Mouse (Mus musculus) hindbrain, embryonic 11.5 days (tissue): ENCODE measurements around the gene Dusp12. TPM values are rescaled to one million over a fixed set of nuclear protein-coding genes. Genes with fewer than 3 reads are reported as not detected.

Experiments used
- ATAC-seq: fragments of 200-750 bp; cut with Nextera tagmentation; 2 replicates; pipeline ENCODE4 v1.8.0; 2017; ENCODE audit warnings: mild to moderate bottlenecking, moderate TSS enrichment, moderate library complexity; ENCODE audit not compliant: low FRiP score
- DNase-seq: peaks from one replicate; pipeline ENCODE4 v3.0.0-alpha.2; 2015; ENCODE audit warnings: low spot score
- H3K27ac ChIP-seq: fragments of 300-500 bp; sonication (generic); 2 replicates; pipeline ENCODE4 v1.5.1; 2014; ENCODE audit warnings: mild to moderate bottlenecking, low read depth, low read length
- H3K27me3 ChIP-seq: fragments of 300-500 bp; sonication (generic); 2 replicates; pipeline ENCODE4 v1.6.1; 2014; ENCODE audit warnings: mild to moderate bottlenecking, low read length, moderate library complexity, mixed read lengths; ENCODE audit not compliant: control insufficient read depth, insufficient read depth
- H3K36me3 ChIP-seq: fragments of 300-500 bp; sonication (generic); 2 replicates; pipeline ENCODE4 v1.6.1; 2014; ENCODE audit warnings: mild to moderate bottlenecking, low read length, moderate library complexity, mixed read lengths; ENCODE audit not compliant: control insufficient read depth, insufficient read depth
- H3K4me1 ChIP-seq: fragments of 300-500 bp; sonication (generic); replicated peaks from 2 replicates; pipeline ENCODE4 v1.6.1; 2014; ENCODE audit warnings: low read length, mixed read lengths; ENCODE audit not compliant: control insufficient read depth, insufficient read depth
- H3K4me2 ChIP-seq: fragments of 300-500 bp; sonication (generic); replicated peaks from 2 replicates; pipeline ENCODE4 v1.6.1; 2014; ENCODE audit warnings: mild to moderate bottlenecking, low read depth, low read length
- H3K4me3 ChIP-seq: fragments of 300-500 bp; sonication (generic); 2 replicates; pipeline ENCODE4 v1.5.1; 2014; ENCODE audit warnings: low read depth, low read length
- H3K9ac ChIP-seq: fragments of 300-500 bp; sonication (generic); 2 replicates; pipeline ENCODE4 v1.6.1; 2014; ENCODE audit warnings: low read depth, low read length
- H3K9me3 ChIP-seq: fragments of 300-500 bp; sonication (generic); 2 replicates; pipeline ENCODE4 v1.6.1; 2016; ENCODE audit warnings: low read length; ENCODE audit not compliant: control insufficient read depth
- WGBS: fragments of 180-500 bp; shearing (Covaris S2); extraction: QIAGEN DNeasy Blood & Tissue Kit; methylation state at CpG from one replicate; pipeline ENCODE4 v1.1.7; 2014; 5-methylcytosine and 5-hydroxymethylcytosine counted together
- polyA plus RNA-seq: library from polyadenylated mRNA; unstranded; fragments of >200 nt; fragmentation: Nextera tagmentation; extraction: Ambion mirVana; gene quantifications from 2 replicates; pipeline ENCODE4 v1.2.1, GENCODE M21; 2014

Dusp12 gene
- polyA plus RNA-seq, 1 experiment from 2014 or later: 33.2 TPM

DNA sequence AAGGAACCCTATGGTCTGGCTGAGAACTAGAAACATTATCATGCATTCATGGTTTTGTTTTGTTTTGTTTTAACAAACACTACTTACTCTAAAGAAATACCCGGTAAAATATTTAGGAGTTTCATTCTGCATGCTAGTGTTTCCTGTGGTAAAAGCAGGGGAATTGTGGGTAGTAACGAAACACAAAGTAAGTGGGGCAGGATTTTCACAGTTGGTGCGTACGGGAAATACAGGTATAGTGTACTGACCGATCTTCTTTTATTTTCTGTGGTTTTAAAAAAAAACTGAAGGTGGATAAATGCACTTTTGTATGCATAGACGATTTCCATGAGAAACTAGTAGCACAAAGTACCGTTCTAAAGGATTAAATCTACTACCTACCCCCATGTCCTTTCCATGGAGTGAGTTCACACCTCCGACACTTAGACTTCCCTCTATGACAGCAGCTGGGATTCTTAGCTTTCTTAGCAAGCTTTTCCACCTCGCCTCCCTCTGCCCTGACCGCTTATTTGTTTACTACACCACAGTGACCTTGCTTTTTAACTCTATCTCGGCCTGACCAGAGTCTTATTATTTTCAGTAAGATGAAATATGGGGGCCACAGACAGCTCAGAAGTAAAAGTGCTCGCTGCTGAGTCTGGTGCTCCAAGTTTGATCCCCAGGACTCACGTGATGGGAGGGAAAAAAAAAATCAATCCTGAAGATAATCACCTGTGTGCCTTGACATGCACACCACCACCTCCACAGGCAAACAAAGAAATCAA is 23.5 kb downstream of the Dusp12 start:
- WGBS: 86% methylated on average over 13 of the region's 13 CpGs
- no peak for ATAC-seq

GRCm38 (mm10) chr1:170858872-170859271 is 26.5 kb downstream of the Dusp12 start:
- Histone ChIP-seq H3K36me3 (no peaks in the 10 kb centered on the region), H3K27ac (no peak overlapping the region), H3K4me2 (no peak overlapping the region), H3K9me3 (no peaks in the 10 kb centered on the region), H3K27me3 (no peaks in the 10 kb centered on the region), H3K9ac (no peak overlapping the region), H3K4me1 (no peaks in the 10 kb centered on the region), H3K4me3 (no peak overlapping the region)
- 80% methylated on average over 1 of the region's 2 CpGs for whole genome bisulfite sequencing
- no peak for DNase-seq
- no peak for ATAC-seq

More for the DNA sequence above, 23.5 kb downstream of the Dusp12 start:
- DNase-seq: no peak
- H3K9me3 ChIP-seq: no peaks in the 10 kb centered on the region
- H3K4me1 ChIP-seq: no peaks in the 10 kb centered on the region
- no peak overlapping the region for H3K9ac ChIP-seq
- H3K4me2 ChIP-seq: no peak overlapping the region
- no peaks in the 10 kb centered on the region for H3K36me3 ChIP-seq
- no peak overlapping the region for H3K27ac ChIP-seq
- H3K27me3 ChIP-seq: no peaks in the 10 kb centered on the region
- H3K4me3 ChIP-seq: no peak overlapping the region

- no peak overlapping the region for H3K27ac ChIP-seq
- no peaks in the 10 kb centered on the region for H3K36me3 ChIP-seq
- H3K4me3 ChIP-seq: no peak overlapping the region
- no peak overlapping the region for H3K4me2 ChIP-seq
- H3K27me3 ChIP-seq: no peaks in the 10 kb centered on the region
- no peaks in the 10 kb centered on the region for H3K9me3 ChIP-seq
- DNase-seq (no peak), ATAC-seq (no peak)
- H3K4me1 ChIP-seq: no peaks in the 10 kb centered on the region
- WGBS: 83% methylated on average over 2 of the region's 2 CpGs
- H3K9ac ChIP-seq: no peak overlapping the region
Measured at GRCm38 (mm10) chr1:170857369-170857768, 28.0 kb downstream of the Dusp12 start.

GRCm38 (mm10) chr1:170855056-170855760 is 30.1 kb downstream of the Dusp12 start:
- DNase-seq (no peak), ATAC-seq (no peak)
- H3K27me3 ChIP-seq: no peaks in the 10 kb centered on the region
- H3K9me3 ChIP-seq: no peaks in the 10 kb centered on the region
- H3K9ac ChIP-seq: no peak overlapping the region
- 91% methylated on average over 13 of the region's 13 CpGs for WGBS
- H3K4me3 ChIP-seq: no peak overlapping the region
- H3K27ac ChIP-seq: no peak overlapping the region
- no peaks in the 10 kb centered on the region for H3K36me3 ChIP-seq
- H3K4me1 ChIP-seq: no peaks in the 10 kb centered on the region
- H3K4me2 ChIP-seq: no peak overlapping the region

- H3K4me2 ChIP-seq: no peak overlapping the region
- WGBS: 93% methylated on average over 3 of the region's 3 CpGs
Measured at GRCm38 (mm10) chr1:170853604-170854003, 31.7 kb downstream of the Dusp12 start.

DNA sequence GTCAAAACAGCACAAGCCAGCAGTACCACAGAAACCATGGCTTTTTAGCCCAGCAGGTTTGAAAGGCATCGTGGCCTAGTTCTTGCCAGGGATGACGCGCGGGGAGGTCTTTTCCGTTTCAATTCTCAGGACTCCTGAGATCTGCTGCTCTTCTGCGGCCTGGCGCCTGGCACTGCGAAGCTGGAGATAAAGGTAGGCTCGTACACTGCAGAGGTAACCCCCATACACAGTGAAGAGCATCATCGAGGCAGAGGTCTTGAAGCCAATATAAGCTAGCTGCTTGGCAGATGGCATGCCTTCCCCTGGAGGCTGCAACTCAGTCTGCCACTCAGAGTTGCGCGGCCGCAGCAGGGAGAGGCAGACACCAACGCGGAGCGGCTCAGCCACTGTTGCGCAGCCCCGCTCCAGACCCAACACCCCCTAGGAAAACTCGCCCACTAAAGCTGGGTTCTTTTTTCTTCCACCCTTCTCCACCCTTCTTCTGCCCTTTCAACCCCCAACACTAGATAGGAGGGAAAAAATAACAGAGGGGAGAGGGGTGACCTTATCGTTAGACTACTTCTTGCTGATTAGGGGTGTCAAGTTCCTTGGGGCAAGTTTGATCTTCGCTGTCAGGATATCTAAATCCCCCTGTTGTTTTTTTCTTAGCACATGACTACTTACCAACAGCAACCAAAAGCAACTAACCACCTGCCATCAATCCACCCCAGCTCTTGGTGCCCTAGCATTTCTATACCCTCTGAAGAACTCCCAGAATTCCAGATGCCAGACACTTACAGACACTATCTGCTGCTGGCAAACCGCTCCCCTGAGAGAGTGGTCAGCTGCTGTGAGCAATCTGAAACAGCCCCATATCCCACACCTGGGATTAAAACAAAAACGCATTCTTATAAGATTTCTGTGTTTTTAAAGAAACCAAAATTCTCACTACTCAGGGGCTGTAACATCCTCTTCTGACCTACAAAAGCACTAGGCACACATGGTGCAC is 34.4 kb downstream of the Dusp12 start:
- Histone ChIP-seq H3K4me1 (no peaks in the 10 kb centered on the region), H3K4me3 (no peak overlapping the region), H3K36me3 (no peaks in the 10 kb centered on the region), H3K27me3 (no peaks in the 10 kb centered on the region), H3K9ac (no peak overlapping the region), H3K4me2 (no peak overlapping the region), H3K9me3 (no peaks in the 10 kb centered on the region), H3K27ac (no peak overlapping the region)
- ATAC-seq (no peak), DNase-seq (no peak)
- 91% methylated on average over 23 of the region's 23 CpGs for WGBS

More at GRCm38 (mm10) chr1:170853604-170854003, 31.7 kb downstream of the Dusp12 start:
- H3K4me1 ChIP-seq: no peaks in the 10 kb centered on the region
- H3K9ac ChIP-seq: no peak overlapping the region
- H3K4me3 ChIP-seq: no peak overlapping the region
- no peaks in the 10 kb centered on the region for H3K36me3 ChIP-seq
- ATAC-seq (no peak), DNase-seq (no peak)
- no peaks in the 10 kb centered on the region for H3K9me3 ChIP-seq
- H3K27me3 ChIP-seq: no peaks in the 10 kb centered on the region
- no peak overlapping the region for H3K27ac ChIP-seq

GRCm38 (mm10) chr1:170850007-170850406 is 35.3 kb downstream of the Dusp12 start:
- Histone ChIP-seq H3K9ac (no peak overlapping the region), H3K4me1 (no peaks in the 10 kb centered on the region), H3K4me2 (no peak overlapping the region), H3K27me3 (no peaks in the 10 kb centered on the region), H3K27ac (no peak overlapping the region), H3K36me3 (no peaks in the 10 kb centered on the region), H3K4me3 (no peak overlapping the region), H3K9me3 (no peaks in the 10 kb centered on the region)
- WGBS: 92% methylated on average over 2 of the region's 2 CpGs
- DNase-seq (no peak), ATAC-seq (no peak)

- Histone ChIP-seq H3K9me3 (no peaks in the 10 kb centered on the region), H3K4me2 (no peak overlapping the region), H3K4me1 (no peaks in the 10 kb centered on the region), H3K9ac (no peak overlapping the region), H3K27me3 (no peaks in the 10 kb centered on the region), H3K4me3 (no peak overlapping the region), H3K36me3 (no peaks in the 10 kb centered on the region), H3K27ac (no peak overlapping the region)
- WGBS: 47% methylated on average over 10 of the region's 10 CpGs
- no peak for ATAC-seq
- no peak for DNase-seq
Measured at GRCm38 (mm10) chr1:170845448-170846307, 39.7 kb downstream of the Dusp12 start.
